Mouse (Mus musculus): ENCODE data around the gene Trpm3.

Gene Trpm3

DNA sequence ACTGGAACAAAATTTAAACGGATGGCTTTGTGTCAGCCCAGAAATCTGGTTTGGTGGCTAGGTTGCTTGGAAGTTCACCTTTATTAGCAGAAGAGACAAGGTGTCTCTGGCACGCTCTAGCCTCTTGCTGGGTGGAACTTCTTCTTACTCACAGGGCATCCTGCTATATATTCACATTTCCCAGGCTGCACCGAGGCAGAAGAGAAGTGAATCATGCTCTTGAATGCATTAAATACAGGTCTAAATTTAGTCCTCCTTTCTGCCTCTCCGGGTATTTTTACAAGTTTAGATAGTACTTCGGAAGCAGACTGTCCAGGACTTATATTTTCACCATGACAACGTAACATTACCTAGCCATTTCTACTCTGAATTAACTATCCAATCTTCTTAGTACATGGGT, 790.9 kb downstream of the Trpm3 start:
- DNase-seq (ENCODE audit: low read depth, low spot score), result no peak
- H3K27me3 ChIP-seq (ENCODE audit: control insufficient read depth, insufficient read depth, low read length, poor library complexity, severe bottlenecking), result no peaks in the 10 kb centered on the region
- H3K36me3 ChIP-seq (ENCODE audit: control insufficient read depth, insufficient read depth, low read length, poor library complexity, severe bottlenecking), result no peaks in the 10 kb centered on the region

- no peak for DNase-seq (ENCODE audit: low read depth, low spot score)
- H3K36me3 ChIP-seq (ENCODE audit: control insufficient read depth, insufficient read depth, low read length, poor library complexity, severe bottlenecking), result no peaks in the 10 kb centered on the region
- no peaks in the 10 kb centered on the region for H3K27me3 ChIP-seq (ENCODE audit: control insufficient read depth, insufficient read depth, low read length, poor library complexity, severe bottlenecking)
Measured at GRCm38 (mm10) chr19:22930368-22930834, 791.6 kb downstream of the Trpm3 start.

DNA sequence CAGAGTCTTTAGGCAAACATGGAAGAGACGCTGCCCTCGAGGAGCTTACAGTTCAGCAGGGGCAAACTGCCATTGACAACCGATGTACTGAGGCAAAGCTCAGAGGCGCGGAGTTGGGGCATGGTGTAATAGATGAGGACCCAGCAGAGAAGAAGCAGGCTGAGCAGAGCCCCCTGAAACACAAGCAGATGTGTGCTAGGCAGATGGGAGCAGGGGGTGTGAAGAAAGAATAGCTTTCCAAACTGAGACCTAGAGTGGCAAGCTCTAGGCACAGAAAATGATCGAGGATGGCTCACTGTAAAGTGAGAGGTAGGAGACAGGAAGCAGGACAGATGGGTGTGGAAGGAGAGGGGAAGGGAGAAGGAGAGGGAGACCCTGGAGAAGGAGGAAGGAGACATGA, 792.2 kb downstream of the Trpm3 start:
- Histone ChIP-seq H3K27me3 (ENCODE audit: control insufficient read depth, insufficient read depth, low read length, poor library complexity, severe bottlenecking) (no peaks in the 10 kb centered on the region), H3K36me3 (ENCODE audit: control insufficient read depth, insufficient read depth, low read length, poor library complexity, severe bottlenecking) (no peaks in the 10 kb centered on the region)
- DNase-seq (ENCODE audit: low read depth, low spot score), result no peak

GRCm38 (mm10) chr19:22935067-22935466, 796.2 kb downstream of the Trpm3 start:
- no peak for DNase-seq (ENCODE audit: low read depth, low spot score)
- Histone ChIP-seq H3K27me3 (ENCODE audit: control insufficient read depth, insufficient read depth, low read length, poor library complexity, severe bottlenecking) (no peaks in the 10 kb centered on the region), H3K36me3 (ENCODE audit: control insufficient read depth, insufficient read depth, low read length, poor library complexity, severe bottlenecking) (no peaks in the 10 kb centered on the region)

GRCm38 (mm10) chr19:22938848-22939724, 800.2 kb downstream of the Trpm3 start:
- Histone ChIP-seq H3K27me3 (ENCODE audit: control insufficient read depth, insufficient read depth, low read length, poor library complexity, severe bottlenecking) (no peaks in the 10 kb centered on the region), H3K36me3 (ENCODE audit: control insufficient read depth, insufficient read depth, low read length, poor library complexity, severe bottlenecking) (no peaks in the 10 kb centered on the region)
- DNase-seq (ENCODE audit: low read depth, low spot score), result no peak

DNA sequence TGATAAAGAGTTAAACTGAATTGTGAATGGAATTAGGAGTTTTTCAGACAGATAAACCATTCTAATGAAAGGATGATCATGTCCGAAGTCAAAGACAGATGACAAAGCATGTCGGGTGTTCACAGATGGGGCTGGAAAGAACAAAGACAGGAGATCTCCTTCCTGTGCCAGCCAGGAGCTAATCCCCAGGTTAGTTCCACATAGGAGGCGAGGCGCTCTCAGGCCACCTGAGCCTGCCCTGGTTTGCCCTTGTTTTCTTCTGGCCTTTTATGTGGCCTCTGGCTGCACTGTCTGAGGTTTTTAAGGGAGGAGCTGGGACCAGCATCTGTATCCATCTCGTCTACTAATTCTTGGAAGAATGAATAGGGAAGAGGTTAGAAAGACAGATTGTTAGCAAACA, 801.0 kb downstream of the Trpm3 start:
- no peak for DNase-seq (ENCODE audit: low read depth, low spot score)
- Histone ChIP-seq H3K27me3 (ENCODE audit: control insufficient read depth, insufficient read depth, low read length, poor library complexity, severe bottlenecking) (no peaks in the 10 kb centered on the region), H3K36me3 (ENCODE audit: control insufficient read depth, insufficient read depth, low read length, poor library complexity, severe bottlenecking) (no peaks in the 10 kb centered on the region)

- no peak for DNase-seq (ENCODE audit: low read depth, low spot score)
- Histone ChIP-seq H3K27me3 (ENCODE audit: control insufficient read depth, insufficient read depth, low read length, poor library complexity, severe bottlenecking) (no peaks in the 10 kb centered on the region), H3K36me3 (ENCODE audit: control insufficient read depth, insufficient read depth, low read length, poor library complexity, severe bottlenecking) (no peaks in the 10 kb centered on the region)
Measured at GRCm38 (mm10) chr19:22940487-22940886, 801.6 kb downstream of the Trpm3 start.

- no peak for DNase-seq (ENCODE audit: low read depth, low spot score)
- no peaks in the 10 kb centered on the region for H3K27me3 ChIP-seq (ENCODE audit: control insufficient read depth, insufficient read depth, low read length, poor library complexity, severe bottlenecking)
- H3K36me3 ChIP-seq (ENCODE audit: control insufficient read depth, insufficient read depth, low read length, poor library complexity, severe bottlenecking), result no peaks in the 10 kb centered on the region
Measured at GRCm38 (mm10) chr19:22940956-22941355, 802.1 kb downstream of the Trpm3 start.

DNA sequence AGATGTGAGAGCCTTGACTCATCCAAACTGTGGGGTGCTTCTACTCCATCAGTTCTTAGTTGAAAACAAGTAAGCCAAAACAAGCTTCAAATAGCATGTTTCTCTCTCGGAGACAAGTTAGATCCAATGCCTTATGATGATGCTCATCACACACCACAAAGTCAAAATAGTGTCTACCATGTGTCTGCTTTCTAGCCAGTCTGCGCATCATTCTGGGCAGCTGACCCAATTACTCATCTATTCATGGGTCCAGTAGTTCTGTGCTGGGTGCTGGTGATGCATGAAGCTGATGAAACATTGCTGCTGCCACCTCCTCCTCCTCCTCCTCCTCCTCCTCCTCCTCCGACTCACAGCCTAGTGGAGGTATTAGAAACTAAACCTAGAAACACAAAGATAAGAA, 813.6 kb downstream of the Trpm3 start:
- no peaks in the 10 kb centered on the region for H3K36me3 ChIP-seq (ENCODE audit: control insufficient read depth, insufficient read depth, low read length, poor library complexity, severe bottlenecking)
- no peaks in the 10 kb centered on the region for H3K27me3 ChIP-seq (ENCODE audit: control insufficient read depth, insufficient read depth, low read length, poor library complexity, severe bottlenecking)
- no peak for DNase-seq (ENCODE audit: low read depth, low spot score)

DNA sequence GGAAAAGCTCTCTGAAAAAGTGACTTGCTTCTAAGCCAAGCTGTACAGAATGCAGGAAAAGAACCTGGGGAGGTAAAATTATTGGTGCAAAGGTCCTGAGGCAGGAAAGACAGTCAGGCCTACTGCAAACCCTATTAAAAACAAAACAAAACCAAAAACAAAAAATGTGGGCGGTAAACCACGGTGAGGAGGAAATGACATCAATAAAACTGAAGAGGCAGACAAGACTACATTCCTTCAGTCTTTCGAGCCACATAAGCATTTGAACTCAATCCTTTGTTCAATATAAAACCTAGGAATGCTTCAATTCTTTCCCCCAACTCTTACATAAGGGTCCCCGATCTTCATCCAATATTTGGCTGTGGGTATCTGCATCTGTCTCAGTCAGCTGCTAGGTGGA, 814.3 kb downstream of the Trpm3 start:
- no peak for DNase-seq (ENCODE audit: low read depth, low spot score)
- no peaks in the 10 kb centered on the region for H3K36me3 ChIP-seq (ENCODE audit: control insufficient read depth, insufficient read depth, low read length, poor library complexity, severe bottlenecking)

GRCm38 (mm10) chr19:22958414-22958813, 819.6 kb downstream of the Trpm3 start:
- no peak for DNase-seq (ENCODE audit: low read depth, low spot score)
- no peaks in the 10 kb centered on the region for H3K36me3 ChIP-seq (ENCODE audit: control insufficient read depth, insufficient read depth, low read length, poor library complexity, severe bottlenecking)
- H3K27me3 ChIP-seq (ENCODE audit: control insufficient read depth, insufficient read depth, low read length, poor library complexity, severe bottlenecking), result no peaks in the 10 kb centered on the region

More for the DNA sequence above, 814.3 kb downstream of the Trpm3 start:
- H3K27me3 ChIP-seq (ENCODE audit: control insufficient read depth, insufficient read depth, low read length, poor library complexity, severe bottlenecking), result no peaks in the 10 kb centered on the region

DNA sequence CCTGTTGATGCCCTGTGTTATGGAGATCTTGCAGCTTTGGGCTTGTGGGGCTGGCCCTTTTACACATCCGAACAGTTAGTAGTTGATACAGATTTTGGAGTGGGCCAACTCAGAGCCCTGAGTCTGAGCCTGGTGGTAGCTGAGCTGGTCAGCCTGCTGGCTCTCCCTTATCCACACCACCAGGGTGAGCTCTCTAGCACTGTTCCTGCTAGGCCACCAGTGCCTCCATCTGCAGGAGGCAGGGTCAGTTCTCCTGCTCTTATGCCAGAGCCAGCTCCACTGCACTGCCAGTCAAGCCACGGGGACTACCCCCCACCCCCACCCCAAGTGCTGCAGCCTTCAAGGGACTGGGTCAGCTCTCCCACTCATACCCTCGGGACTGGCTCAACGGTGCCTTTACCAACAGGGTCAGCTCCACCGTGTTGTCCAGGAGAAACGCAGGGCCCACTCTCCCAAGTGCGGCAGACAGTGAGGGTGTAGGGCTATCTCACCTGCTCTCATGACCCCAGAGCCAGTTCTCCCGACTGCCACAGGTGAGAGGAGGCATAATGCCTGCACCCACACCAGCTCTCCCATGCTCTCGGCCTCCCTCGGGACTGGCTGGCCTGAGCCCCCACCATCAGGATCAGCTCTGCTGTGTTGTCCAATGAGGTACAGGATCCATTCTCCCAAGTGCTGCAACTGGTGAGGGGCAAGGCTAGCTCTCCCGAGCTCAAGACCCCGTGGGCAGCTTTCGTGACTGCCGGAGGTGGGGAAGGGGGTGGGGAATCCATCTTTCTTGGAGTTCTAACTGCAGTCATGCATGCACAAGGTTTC, 821.8 kb downstream of the Trpm3 start:
- no peaks in the 10 kb centered on the region for H3K27me3 ChIP-seq (ENCODE audit: control insufficient read depth, insufficient read depth, low read length, poor library complexity, severe bottlenecking)
- DNase-seq (ENCODE audit: low read depth, low spot score), result no peak

GRCm38 (mm10) chr19:22962001-22962708, 823.3 kb downstream of the Trpm3 start:
- no peaks in the 10 kb centered on the region for H3K27me3 ChIP-seq (ENCODE audit: control insufficient read depth, insufficient read depth, low read length, poor library complexity, severe bottlenecking)
- H3K36me3 ChIP-seq (ENCODE audit: control insufficient read depth, insufficient read depth, low read length, poor library complexity, severe bottlenecking), result no peaks in the 10 kb centered on the region
- no peak for DNase-seq (ENCODE audit: low read depth, low spot score)

More for the DNA sequence above, 821.8 kb downstream of the Trpm3 start:
- H3K36me3 ChIP-seq (ENCODE audit: control insufficient read depth, insufficient read depth, low read length, poor library complexity, severe bottlenecking), result no peaks in the 10 kb centered on the region

GRCm38 (mm10) chr19:22962731-22963130, 823.9 kb downstream of the Trpm3 start:
- no peaks in the 10 kb centered on the region for H3K27me3 ChIP-seq (ENCODE audit: control insufficient read depth, insufficient read depth, low read length, poor library complexity, severe bottlenecking)
- no peak for DNase-seq (ENCODE audit: low read depth, low spot score)
- no peaks in the 10 kb centered on the region for H3K36me3 ChIP-seq (ENCODE audit: control insufficient read depth, insufficient read depth, low read length, poor library complexity, severe bottlenecking)
